9 mouse cellular contexts compared by ENCODE assay signal in the genomic region with DNA sequence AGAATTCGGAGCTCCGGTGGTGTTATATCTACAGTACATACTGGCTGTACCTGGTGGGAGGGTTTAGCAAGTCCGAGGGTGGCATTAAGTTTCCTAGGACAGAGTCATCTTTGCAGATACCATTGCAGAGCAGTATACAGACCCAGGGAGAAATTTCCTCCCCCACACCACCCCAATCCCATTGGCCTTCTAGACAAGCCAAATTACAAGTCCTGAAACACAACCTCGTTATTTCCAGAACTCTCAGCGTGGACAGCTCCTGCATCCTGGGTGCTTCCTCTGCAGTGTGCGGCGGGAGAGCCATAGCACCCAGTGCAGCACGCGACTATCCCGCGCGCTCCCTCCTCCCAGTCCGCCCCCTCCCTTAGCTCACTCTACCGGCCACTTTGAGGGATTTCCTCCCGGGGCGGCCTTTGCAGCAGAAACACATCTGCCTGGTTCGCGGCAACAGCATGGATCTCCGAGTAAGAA. TPM values are rescaled to one million over a fixed set of nuclear protein-coding genes. Genes with fewer than 3 reads are reported as not detected.
DNase-seq lines count a peak whose midpoint lies in the region; ATAC-seq lines count a peak whose summit lies in the region.
"Had no signal": no experiment of that assay in that cellular context is flagged by ENCODE, and none has a peak within 500 bp of the region (broad histone marks: within the 10 kb centered on the region; RNA-seq: fewer than 3 reads in every experiment).

No protein-coding gene starts in this region.

- DNase-seq in liver, embryonic 11.5 days (ENCODE audit: low spot score): no peak
- no peak for DNase-seq in liver
- DNase-seq in embryonic facial prominence, embryonic 11.5 days (ENCODE audit: low spot score): peak; percentile 45
- peak; percentile 7 for DNase-seq in heart, postnatal 4 days
- peak; percentile 48 for DNase-seq in midbrain, embryonic 10.5 days (ENCODE audit: low spot score)
- peak; percentile 54 for DNase-seq in telencephalon, adult 2 months (ENCODE audit: low read depth, low spot score)
- DNase-seq in gastrocnemius, postnatal 10 days: no peak

- ATAC-seq in liver, embryonic 11.5 days (replicated peaks; ENCODE audit: low FRiP score): no peak; the same call in 1 of the 2 replicates
- ATAC-seq in embryonic facial prominence, embryonic 11.5 days (replicated peaks; ENCODE audit: insufficient number of reproducible peaks, low FRiP score, low TSS enrichment, low read depth): peak; percentile 61; the same call in 1 of the 2 replicates
- no peak for ATAC-seq in activated CD4-positive, CD25-positive, alpha-beta regulatory T cell, adult 4 months

- 10% methylated on average over 19 of the region's 19 CpGs for WGBS in liver, embryonic 11.5 days
- 3% methylated on average over 19 of the region's 19 CpGs for WGBS in embryonic facial prominence, embryonic 11.5 days
- WGBS in midbrain, embryonic 10.5 days: 4% methylated on average over 19 of the region's 19 CpGs

- H3K27me3 ChIP-seq in liver, embryonic 11.5 days (replicated peaks; ENCODE audit: control insufficient read depth, insufficient read depth, low read length): peaks cover 35% of the 10 kb centered on the region
- peaks cover 23% of the 10 kb centered on the region for H3K27me3 ChIP-seq in embryonic facial prominence, embryonic 11.5 days (ENCODE audit: control insufficient read depth, insufficient read depth, low read length)
- peaks cover 63% of the 10 kb centered on the region for H3K27me3 ChIP-seq in midbrain, embryonic 10.5 days (ENCODE audit: low read depth, poor library complexity, severe bottlenecking)

- no peak overlapping the region for H3K4me3 ChIP-seq in liver, embryonic 11.5 days (ENCODE audit: low read depth, low read length)
- H3K4me3 ChIP-seq in embryonic facial prominence, embryonic 11.5 days (ENCODE audit: low read depth, low read length): peak overlapping the region; percentile 21
- peak overlapping the region; percentile 54 for H3K4me3 ChIP-seq in midbrain, embryonic 10.5 days
- H3K4me3 ChIP-seq: liver, embryonic 15.5 days had no signal

- H3K4me2 ChIP-seq in liver, embryonic 11.5 days: peak overlapping the region; percentile 29; the same call in 1 of the 2 replicates
- H3K4me2 ChIP-seq in embryonic facial prominence, embryonic 11.5 days (ENCODE audit: low read depth, low read length): peak overlapping the region; percentile 49
- H3K4me2 ChIP-seq: liver, embryonic 15.5 days had no signal

- no peak overlapping the region for H3K9ac ChIP-seq in liver, embryonic 11.5 days (ENCODE audit: low read depth, low read length)
- 0 out of 2 replicates have a peak overlapping the region, but pooled peaks have one; percentile 9 for H3K9ac ChIP-seq in embryonic facial prominence, embryonic 11.5 days (replicated peaks; ENCODE audit: low read length)
- H3K9ac ChIP-seq: liver, embryonic 15.5 days had no signal

- no peak overlapping the region for H3K27ac ChIP-seq in liver, embryonic 11.5 days (ENCODE audit: low read depth, low read length)
- H3K27ac ChIP-seq in embryonic facial prominence, embryonic 11.5 days (replicated peaks; ENCODE audit: low read depth, low read length): no peak overlapping the region
- H3K27ac ChIP-seq in midbrain, embryonic 10.5 days (replicated peaks): no peak overlapping the region
- H3K27ac ChIP-seq: liver, embryonic 15.5 days had no signal

- H3K36me3 ChIP-seq in liver, embryonic 11.5 days (ENCODE audit: control insufficient read depth, insufficient read depth, low read length): no peaks in the 10 kb centered on the region
- no peaks in the 10 kb centered on the region for H3K36me3 ChIP-seq in embryonic facial prominence, embryonic 11.5 days (replicated peaks; ENCODE audit: control insufficient read depth, insufficient read depth, low read depth, low read length)
- no peaks in the 10 kb centered on the region for H3K36me3 ChIP-seq in midbrain, embryonic 10.5 days
- H3K36me3 ChIP-seq: liver, embryonic 15.5 days had no signal

- no peaks in the 10 kb centered on the region for H3K9me3 ChIP-seq in liver, embryonic 11.5 days (ENCODE audit: control insufficient read depth, low read length)
- no peaks in the 10 kb centered on the region for H3K9me3 ChIP-seq in embryonic facial prominence, embryonic 11.5 days (replicated peaks; ENCODE audit: control insufficient read depth, low read length)
- no peaks in the 10 kb centered on the region for H3K9me3 ChIP-seq in midbrain, embryonic 10.5 days (replicated peaks)
- H3K9me3 ChIP-seq: liver, embryonic 15.5 days had no signal

- no peaks in the 10 kb centered on the region for H3K4me1 ChIP-seq in liver, embryonic 11.5 days (replicated peaks; ENCODE audit: control insufficient read depth, insufficient read depth, low read length)
- peaks cover 2% of the 10 kb centered on the region; the same call in 1 of the 2 replicates for H3K4me1 ChIP-seq in embryonic facial prominence, embryonic 11.5 days (ENCODE audit: control insufficient read depth, insufficient read depth, low read length)
- H3K4me1 ChIP-seq in midbrain, embryonic 10.5 days: peaks cover 23% of the 10 kb centered on the region
- H3K4me1 ChIP-seq: liver, embryonic 15.5 days had no signal

RNA-seq across cellular contexts. Expression of gene Lamp5, which starts 5.9 kb away (rescaled TPM):
- polyA plus RNA-seq in liver, embryonic 11.5 days (2014; fragmentation: Nextera tagmentation; extraction: Ambion mirVana): 0.17 and 0.58 TPM in 2 replicates
- 3.1 and 7.0 TPM in 2 replicates for polyA plus RNA-seq in embryonic facial prominence, embryonic 11.5 days (2014; fragmentation: Nextera tagmentation; extraction: Ambion mirVana)
- total RNA-seq in heart, postnatal 4 days (2021): not detected
- 1.3 and 2.7 TPM in 2 replicates for polyA plus RNA-seq in midbrain, embryonic 10.5 days (2016; fragmentation: Nextera tagmentation; extraction: Ambion mirVana)
- polyA plus RNA-seq in activated CD4-positive, CD25-positive, alpha-beta regulatory T cell, adult 4 months (2017; shearing (Covaris generic)): not detected
- not detected for total RNA-seq in gastrocnemius, postnatal 10 days (2021)
- polyA plus RNA-seq: liver, embryonic 15.5 days had no signal

Comparison
In these comparisons a context has a peak if more than half of its experiments do, and no peak if none do; other contexts are left out.
1. DNase-seq: peak in embryonic facial prominence, embryonic 11.5 days (single experiment), heart, postnatal 4 days (single experiment), midbrain, embryonic 10.5 days (single experiment) and telencephalon, adult 2 months (single experiment); none in liver, embryonic 11.5 days (single experiment), liver (single experiment) and gastrocnemius, postnatal 10 days (single experiment).